Mouse (Mus musculus) T-helper 1 cell (primary cell): ENCODE measurements around the gene Vmn1r185.
"Not testable (repeated sequence)": the region's sequence is repeated elsewhere in the genome, so short reads cannot be mapped to it uniquely, and the experiment has no call there.

Source experiments
- in situ Hi-C: fragments of 300-600 bp; cut with MboI, MseI; formaldehyde crosslinking; loops from one replicate; pipeline ENCODE4 v1.15.1; 2025; ENCODE audit warnings: high pct_unique_total_duplicates

Vmn1r185 gene

GRCm38 (mm10) chr7:26618364-26618763, at the start of gene Vmn1r185:
Gene Vmn1r185, minus strand, starts transcription at chr7:26618464.
- in situ Hi-C loops: not testable (repeated sequence)

DNA sequence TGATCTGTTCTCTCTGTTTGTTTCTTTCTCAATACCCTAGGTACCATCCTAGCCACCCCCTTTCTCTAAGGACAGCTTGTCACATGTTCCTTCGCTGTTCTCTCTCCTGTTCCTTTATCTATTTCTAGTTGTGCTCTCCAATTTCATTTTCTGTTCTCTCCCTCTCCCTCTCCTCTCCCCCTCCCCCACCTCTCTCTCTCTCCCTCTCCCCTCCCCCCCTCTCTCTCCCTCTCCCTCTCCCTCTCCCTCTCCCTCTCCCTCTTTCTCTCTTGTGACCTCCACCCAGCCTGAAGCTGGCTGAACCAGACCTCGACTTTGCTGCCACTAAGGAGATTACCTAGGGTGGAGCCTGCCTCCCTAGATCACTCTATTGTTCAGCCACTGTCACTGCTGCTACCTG, 49.2 kb upstream of the Vmn1r185 start:
- in situ Hi-C loops: not testable (repeated sequence)

- in situ Hi-C loops: no loop called here
These were observed 47.7 kb upstream of the Vmn1r185 start for GRCm38 (mm10) chr7:26666011-26666410.

GRCm38 (mm10) chr7:26589774-26590173, 28.5 kb downstream of the Vmn1r185 start:
- in situ Hi-C loops: no loop called here

DNA sequence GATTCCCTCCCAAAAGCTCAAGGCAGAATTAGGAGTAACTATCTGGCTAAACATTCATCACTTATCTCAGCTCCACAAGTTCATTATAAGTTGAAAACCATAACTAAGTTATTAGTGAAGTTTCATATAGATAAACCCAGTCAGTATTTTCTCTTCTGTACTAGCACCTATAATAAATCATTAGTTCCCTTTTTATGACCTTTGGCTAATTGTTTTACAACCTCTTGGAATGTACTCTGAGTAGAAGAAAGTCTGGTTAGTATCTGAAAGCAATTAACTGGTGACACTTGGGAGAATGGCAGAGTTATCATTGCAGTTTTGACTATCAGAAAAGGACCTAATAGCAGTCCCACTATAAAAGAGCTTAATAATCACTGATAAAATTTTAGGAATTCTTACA, 29.2 kb downstream of the Vmn1r185 start:
- in situ Hi-C loops: no loop called here
